Mouse (Mus musculus): ENCODE results near the gene Pip4k2c.

GRCm38 (mm10) chr10:127191191-127192056 lies 20.0 kb downstream of the Pip4k2c start:
- TF ChIP-seq TCF12 (IDR thresholded peaks at IDR 0.05; ENCODE audit: insufficient read depth, poor library complexity, severe bottlenecking), result no peak
- no peak for TF ChIP-seq POLR2A (IDR thresholded peaks at IDR 0.05; ENCODE audit: insufficient read length, low read depth)
- no peak for TF ChIP-seq TCF3 (IDR thresholded peaks at IDR 0.05; ENCODE audit: insufficient read length, low read depth)
- no peak for TF ChIP-seq POLR2AphosphoS2 (IDR thresholded peaks at IDR 0.05; ENCODE audit: insufficient read length, low read depth)
- TF ChIP-seq MYOG (IDR thresholded peaks at IDR 0.05; ENCODE audit: control insufficient read depth in 1 of 3, insufficient read depth in 1 of 3, insufficient read length in 2 of 3, low read depth in 2 of 3), result peak in 1 of 3 experiments; percentile 26
- no peak for TF ChIP-seq MYOD1 (IDR thresholded peaks at IDR 0.05; ENCODE audit: control insufficient read depth in 1 of 3, insufficient read length in 2 of 3, low read depth in 2 of 3)
- TF ChIP-seq MAX (IDR thresholded peaks at IDR 0.05; ENCODE audit: low read depth), result no peak
